In genomic region chr4:41636366-41636765, GRCm38 (mm10) we compare ENCODE assay signal across 9 mouse cellular contexts. TPM values are rescaled to one million over a fixed set of nuclear protein-coding genes. Genes with fewer than 3 reads are reported as not detected.
A peak's percentile ranks its signal among the peaks of the same experiment; 100 is the strongest.
DNase-seq lines count a peak whose midpoint lies in the region; ATAC-seq lines count a peak whose summit lies in the region.
"Had no signal": no experiment of that assay in that cellular context is flagged by ENCODE, and none has a peak within 500 bp of the region (broad histone marks: within the 10 kb centered on the region; RNA-seq: fewer than 3 reads in every experiment).

No protein-coding gene starts in this region.

- WGBS in hindbrain, embryonic 13.5 days: 64% methylated on average over 7 of the region's 7 CpGs

- peak; percentile 92 for DNase-seq in heart, adult 11 months
- DNase-seq in heart, adult 18-20 months: no peak
- DNase-seq in MN1 (ENCODE audit: low spot score): peak; percentile 34
- peak; percentile 49 to 70 for DNase-seq in kidney, postnatal 25 days
- DNase-seq in adrenal gland, postnatal 4 days (ENCODE audit: low spot score in 2 of 2): no peak
- no peak for DNase-seq in layer of hippocampus, adult 9-10 months (ENCODE audit: low spot score)
- DNase-seq: gastrocnemius, postnatal 36 days had no signal

- no peak for ATAC-seq in hindbrain, embryonic 13.5 days (ENCODE audit: low FRiP score)
- no peak for ATAC-seq in megakaryocyte-erythroid progenitor cell, adult 5-6 weeks (replicated peaks; ENCODE audit: low FRiP score, low TSS enrichment, poor library complexity, severe bottlenecking)

- no peaks in the 10 kb centered on the region for H3K27me3 ChIP-seq in hindbrain, embryonic 13.5 days

- H3K4me1 ChIP-seq in hindbrain, embryonic 13.5 days (replicated peaks): peaks cover 72% of the 10 kb centered on the region

- no peaks in the 10 kb centered on the region for H3K9me3 ChIP-seq in hindbrain, embryonic 13.5 days

- peak overlapping the region; percentile 53; the same call in 1 of the 2 replicates for H3K27ac ChIP-seq in hindbrain, embryonic 13.5 days

- no peak overlapping the region for H3K4me2 ChIP-seq in hindbrain, embryonic 13.5 days

- peaks cover 6% of the 10 kb centered on the region for H3K36me3 ChIP-seq in hindbrain, embryonic 13.5 days

- H3K4me3 ChIP-seq in hindbrain, embryonic 13.5 days: no peak overlapping the region

- H3K9ac ChIP-seq in hindbrain, embryonic 13.5 days: 0 out of 2 replicates have a peak overlapping the region, but pooled peaks have one; percentile 96

RNA-seq across cellular contexts. Expression of gene Enho, which starts 3.8 kb away (rescaled TPM):
- total RNA-seq in heart, adult 18-20 months (2021): 10 to 100 TPM in 1 of 2 experiments, 1 to 10 TPM in 1; 9.7 to 11.0 TPM
- polyA plus RNA-seq in hindbrain, embryonic 13.5 days (2015; fragmentation: Nextera tagmentation; extraction: Ambion mirVana): 92.0 and 95.2 TPM in 2 replicates
- total RNA-seq in megakaryocyte-erythroid progenitor cell, adult 5-6 weeks (2014; fragmentation: Nextera tagmentation): not detected in 2 replicates
- total RNA-seq in megakaryocyte-erythroid progenitor cell, adult 5-6 weeks (2017): not detected in 2 replicates
- total RNA-seq in adrenal gland, postnatal 4 days (2021): 1 to 10 TPM; 8.9 to 9.1 TPM

Comparison
In these comparisons a context has a peak if more than half of its experiments do, and no peak if none do; other contexts are left out.
1. DNase-seq: peak in heart, adult 11 months (single experiment), MN1 (single experiment) and kidney, postnatal 25 days (2 of 2); none in heart, adult 18-20 months (0 of 2), adrenal gland, postnatal 4 days (0 of 2) and layer of hippocampus, adult 9-10 months (single experiment).
2. RNA of gene Enho, which starts 3.8 kb away (total RNA-seq): 9.7 to 11.0 TPM in heart, adult 18-20 months and 8.9 to 9.1 TPM in adrenal gland, postnatal 4 days; not detected in megakaryocyte-erythroid progenitor cell, adult 5-6 weeks; every median in the first group is over 4 times any median in the second.